8 mouse cellular contexts compared by ENCODE assay signal in the genomic region with DNA sequence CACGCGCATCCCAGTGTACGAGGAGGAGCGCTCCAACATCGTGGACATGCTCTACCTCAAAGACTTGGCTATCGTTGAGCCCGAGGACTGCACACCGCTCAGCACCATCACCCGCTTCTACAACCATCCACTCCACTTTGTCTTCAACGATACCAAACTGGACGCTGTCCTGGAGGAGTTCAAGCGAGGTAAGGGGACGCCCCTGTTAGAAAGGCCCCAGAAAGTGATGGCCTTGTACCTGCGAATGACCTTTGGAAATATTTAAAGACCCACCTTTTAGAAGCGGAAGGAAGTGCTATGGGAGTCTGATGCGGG. TPM values are rescaled to one million over a fixed set of nuclear protein-coding genes. Genes with fewer than 3 reads are reported as not detected.
A peak's percentile ranks its signal among the peaks of the same experiment; 100 is the strongest.
DNase-seq lines count a peak whose midpoint lies in the region; ATAC-seq and TF ChIP-seq lines count a peak whose summit lies in the region.

No protein-coding gene starts in this region.

- H3K36me3 ChIP-seq in heart, adult 2 months (ENCODE audit: control insufficient read depth, insufficient read depth, low read length): peaks cover 4% of the 10 kb centered on the region; the same call in 1 of the 2 replicates
- no peaks in the 10 kb centered on the region for H3K36me3 ChIP-seq in thymus, adult 2 months (ENCODE audit: control insufficient read depth, insufficient read depth, low read length)
- peaks cover 7% of the 10 kb centered on the region for H3K36me3 ChIP-seq in liver, embryonic 11.5 days (ENCODE audit: control insufficient read depth, insufficient read depth, low read length)
- peaks cover 4% of the 10 kb centered on the region; the same call in 1 of the 2 replicates for H3K36me3 ChIP-seq in stomach, postnatal 0 days (ENCODE audit: control insufficient read depth, insufficient read depth, low read length)

- peak overlapping the region; percentile 68 for H3K4me3 ChIP-seq in heart, adult 2 months
- H3K4me3 ChIP-seq in thymus, adult 2 months (ENCODE audit: control insufficient read depth, insufficient read depth, low read length): peak overlapping the region; percentile 68
- peak overlapping the region; percentile 88 for H3K4me3 ChIP-seq in liver, embryonic 11.5 days (ENCODE audit: low read depth, low read length)
- peak overlapping the region; percentile 98 for H3K4me3 ChIP-seq in stomach, postnatal 0 days (ENCODE audit: low read depth, low read length)

- peak overlapping the region; percentile 95 for H3K9ac ChIP-seq in heart, adult 2 months (ENCODE audit: low read depth, low read length)
- H3K9ac ChIP-seq in liver, embryonic 11.5 days (ENCODE audit: low read depth, low read length): peak overlapping the region; percentile 93
- H3K9ac ChIP-seq in stomach, postnatal 0 days (ENCODE audit: low read length): peak overlapping the region; percentile 96

- DNase-seq in heart, adult 2 months: no peak
- no peak for DNase-seq in heart, postnatal 10 days
- DNase-seq in thymus, adult 2 months: no peak
- no peak for DNase-seq in thymus, postnatal 14 days
- DNase-seq in liver, embryonic 11.5 days (ENCODE audit: low spot score): no peak
- DNase-seq in stomach, postnatal 0 days (ENCODE audit: low spot score): no peak
- DNase-seq in natural killer cell, adult 2 months (ENCODE audit: low spot score in 2 of 2): no peak
- DNase-seq in embryo, embryonic 9.5 days (ENCODE audit: extremely low spot score): no peak

- H3K27ac ChIP-seq in heart, adult 2 months: peak overlapping the region; percentile 43
- no peak overlapping the region for H3K27ac ChIP-seq in thymus, adult 2 months (ENCODE audit: control insufficient read depth, insufficient read depth, low read length)
- H3K27ac ChIP-seq in liver, embryonic 11.5 days (ENCODE audit: low read depth, low read length): no peak overlapping the region
- H3K27ac ChIP-seq in stomach, postnatal 0 days (replicated peaks): no peak overlapping the region; the same call in 1 of the 2 replicates

- H3K4me1 ChIP-seq in heart, adult 2 months (ENCODE audit: control insufficient read depth, insufficient read depth, low read length): peaks cover 5% of the 10 kb centered on the region
- peaks cover 5% of the 10 kb centered on the region for H3K4me1 ChIP-seq in thymus, adult 2 months (replicated peaks; ENCODE audit: control insufficient read depth, insufficient read depth, low read length)
- H3K4me1 ChIP-seq in liver, embryonic 11.5 days (replicated peaks; ENCODE audit: control insufficient read depth, insufficient read depth, low read length): peaks cover 12% of the 10 kb centered on the region
- peaks cover 2% of the 10 kb centered on the region; the same call in 1 of the 2 replicates for H3K4me1 ChIP-seq in stomach, postnatal 0 days (replicated peaks; ENCODE audit: control insufficient read depth, insufficient read depth)

- TF ChIP-seq EP300 in heart, adult 2 months (IDR thresholded peaks at IDR 0.05; ENCODE audit: insufficient read depth, low read depth, low read length): no peak
- no peak for TF ChIP-seq EP300 in stomach, postnatal 0 days (optimal IDR thresholded peaks at IDR 0.05)

- H3K27me3 ChIP-seq in heart, adult 2 months (ENCODE audit: control insufficient read depth, insufficient read depth, low read length): no peaks in the 10 kb centered on the region
- no peaks in the 10 kb centered on the region for H3K27me3 ChIP-seq in thymus, adult 2 months (ENCODE audit: control insufficient read depth, insufficient read depth, low read length)
- no peaks in the 10 kb centered on the region for H3K27me3 ChIP-seq in liver, embryonic 11.5 days (replicated peaks; ENCODE audit: control insufficient read depth, insufficient read depth, low read length)
- H3K27me3 ChIP-seq in stomach, postnatal 0 days (ENCODE audit: control insufficient read depth, insufficient read depth, low read length): no peaks in the 10 kb centered on the region

- TF ChIP-seq CTCF in heart, adult 2 months (IDR thresholded peaks at IDR 0.05): no peak
- TF ChIP-seq CTCF in thymus, adult 2 months (IDR thresholded peaks at IDR 0.05; ENCODE audit: borderline replicate concordance, control insufficient read depth, extremely low read depth, insufficient read depth, low read length, poor library complexity): no peak
- TF ChIP-seq CTCF in stomach, postnatal 0 days (IDR thresholded peaks at IDR 0.05; ENCODE audit: low read depth): no peak

- ATAC-seq in liver, embryonic 11.5 days (replicated peaks; ENCODE audit: low FRiP score): no peak
- no peak for ATAC-seq in stomach, postnatal 0 days (ENCODE audit: low FRiP score, low TSS enrichment)

- intact Hi-C loops in heart, adult 2 months (cut with DNase I): loop anchor here (1.0 kb wide), 1 partner anchor 31 kb away; no protein-coding TSS in a partner anchor
- intact Hi-C loops in heart, postnatal 10 days (cut with DNase I): no loop called here

- TF ChIP-seq POLR2A in heart, adult 2 months (IDR thresholded peaks at IDR 0.05; ENCODE audit: insufficient read depth, low read depth, low read length): no peak
- TF ChIP-seq POLR2A in thymus, adult 2 months (IDR thresholded peaks at IDR 0.05; ENCODE audit: control insufficient read depth, extremely low read depth, insufficient read depth, low read length, poor library complexity): no peak

- WGBS in heart, adult 2 months: 4% methylated on average over 16 of the region's 16 CpGs
- 6% methylated on average over 16 of the region's 16 CpGs for WGBS in thymus, adult 2 months
- WGBS in liver, embryonic 11.5 days: 3% methylated on average over 16 of the region's 16 CpGs
- WGBS in stomach, postnatal 0 days: 3% methylated on average over 16 of the region's 16 CpGs

- peak overlapping the region; percentile 99 for H3K4me2 ChIP-seq in liver, embryonic 11.5 days
- peak overlapping the region; percentile 96 for H3K4me2 ChIP-seq in stomach, postnatal 0 days (replicated peaks; ENCODE audit: low read depth)

- H3K9me3 ChIP-seq in liver, embryonic 11.5 days (ENCODE audit: control insufficient read depth, low read length): no peaks in the 10 kb centered on the region
- no peaks in the 10 kb centered on the region for H3K9me3 ChIP-seq in stomach, postnatal 0 days (ENCODE audit: control insufficient read depth, low read length)

- H3K79me2 ChIP-seq in heart, adult 2 months (replicated peaks; ENCODE audit: control insufficient read depth, insufficient read depth, low read length): 0 out of 2 replicates have a peak, but pooled peaks cover 2% of the 10 kb centered on the region

RNA-seq across cellular contexts. Expression of gene Cnnm3, which starts 1.3 kb away (rescaled TPM):
- total RNA-seq in heart, adult 2 months (2021): 10 to 100 TPM; 11.1 to 15.1 TPM
- polyA plus RNA-seq in heart, adult 2 months (2012; rRNA removed): 14.1 and 15.6 TPM in 2 replicates
- 10 to 100 TPM; 15.3 to 18.3 TPM for total RNA-seq in heart, postnatal 10 days (2021)
- polyA plus RNA-seq in thymus, adult 2 months (2012; rRNA removed): 51.2 and 59.9 TPM in 2 replicates
- polyA plus RNA-seq in liver, embryonic 11.5 days (2014; fragmentation: Nextera tagmentation; extraction: Ambion mirVana): 3.3 and 3.8 TPM in 2 replicates
- polyA plus RNA-seq in stomach, postnatal 0 days (2015; fragmentation: Nextera tagmentation; extraction: Ambion mirVana): 1.6 and 2.0 TPM in 2 replicates

RNA-seq across cellular contexts. Expression of gene Ankrd23, which starts 23.8 kb away (rescaled TPM):
- total RNA-seq in heart, adult 2 months (2021): 100 to 1,000 TPM; 310 to 338 TPM
- 397 and 412 TPM in 2 replicates for polyA plus RNA-seq in heart, adult 2 months (2012; rRNA removed)
- total RNA-seq in heart, postnatal 10 days (2021): 100 to 1,000 TPM; 189 to 244 TPM
- polyA plus RNA-seq in thymus, adult 2 months (2012; rRNA removed): 40.4 and 56.2 TPM in 2 replicates
- 11.0 and 13.4 TPM in 2 replicates for polyA plus RNA-seq in liver, embryonic 11.5 days (2014; fragmentation: Nextera tagmentation; extraction: Ambion mirVana)
- polyA plus RNA-seq in stomach, postnatal 0 days (2015; fragmentation: Nextera tagmentation; extraction: Ambion mirVana): 6.1 and 8.5 TPM in 2 replicates

RNA-seq across cellular contexts. Expression of gene Gm42417, which starts 26.3 kb away (rescaled TPM):
- 100 to 1,000 TPM; 148 to 172 TPM for total RNA-seq in heart, adult 2 months (2021)
- polyA plus RNA-seq in heart, adult 2 months (2012; rRNA removed): 0.09 TPM in 1 of 2 replicates, not detected in the other
- total RNA-seq in heart, postnatal 10 days (2021): 100 to 1,000 TPM in 1 of 2 experiments, 10 to 100 TPM in 1; 90.6 to 123 TPM
- not detected in 2 replicates for polyA plus RNA-seq in thymus, adult 2 months (2012; rRNA removed)
- not detected in 2 replicates for polyA plus RNA-seq in liver, embryonic 11.5 days (2014; fragmentation: Nextera tagmentation; extraction: Ambion mirVana)
- 0.28 and 0.33 TPM in 2 replicates for polyA plus RNA-seq in stomach, postnatal 0 days (2015; fragmentation: Nextera tagmentation; extraction: Ambion mirVana)

RNA-seq across cellular contexts. Expression of gene Ankrd39, which starts 34.3 kb away (rescaled TPM):
- total RNA-seq in heart, adult 2 months (2021): 1 to 10 TPM; 6.2 to 6.3 TPM
- polyA plus RNA-seq in heart, adult 2 months (2012; rRNA removed): 11.1 TPM in 2 replicates
- 10 to 100 TPM; 12.9 to 14.1 TPM for total RNA-seq in heart, postnatal 10 days (2021)
- 48.4 and 51.8 TPM in 2 replicates for polyA plus RNA-seq in thymus, adult 2 months (2012; rRNA removed)
- polyA plus RNA-seq in liver, embryonic 11.5 days (2014; fragmentation: Nextera tagmentation; extraction: Ambion mirVana): 18.2 and 22.1 TPM in 2 replicates
- 19.5 and 20.1 TPM in 2 replicates for polyA plus RNA-seq in stomach, postnatal 0 days (2015; fragmentation: Nextera tagmentation; extraction: Ambion mirVana)

RNA-seq across cellular contexts. Expression of gene Cnnm4, which starts 41.5 kb away (rescaled TPM):
- 1 to 10 TPM; 4.4 to 4.6 TPM for total RNA-seq in heart, adult 2 months (2021)
- polyA plus RNA-seq in heart, adult 2 months (2012; rRNA removed): 3.9 and 4.4 TPM in 2 replicates
- total RNA-seq in heart, postnatal 10 days (2021): 1 to 10 TPM; 3.5 to 4.1 TPM
- 15.3 and 18.0 TPM in 2 replicates for polyA plus RNA-seq in thymus, adult 2 months (2012; rRNA removed)
- polyA plus RNA-seq in liver, embryonic 11.5 days (2014; fragmentation: Nextera tagmentation; extraction: Ambion mirVana): 5.9 and 6.4 TPM in 2 replicates
- polyA plus RNA-seq in stomach, postnatal 0 days (2015; fragmentation: Nextera tagmentation; extraction: Ambion mirVana): 18.2 and 19.1 TPM in 2 replicates
